Mouse (Mus musculus) forebrain, embryonic 15.5 days (tissue): ENCODE results near the gene Olfr1322. TPM values are rescaled to one million over a fixed set of nuclear protein-coding genes. Genes with fewer than 3 reads are reported as not detected.
A peak's percentile ranks its signal among the peaks of the same experiment; 100 is the strongest.

Experiments
- ATAC-seq: fragments of 200-750 bp; cut with Nextera tagmentation; replicated peaks from 2 replicates; pipeline ENCODE4 v1.8.0; 2017; ENCODE audit warnings: mild to moderate bottlenecking, moderate TSS enrichment, moderate library complexity
- H3K27ac ChIP-seq: fragments of 300-500 bp; sonication (generic); replicated peaks from 2 replicates; pipeline ENCODE4 v1.5.1; 2015; ENCODE audit warnings: mild to moderate bottlenecking, inconsistent platforms
- H3K27me3 ChIP-seq: fragments of 300-500 bp; sonication (generic); 2 replicates; pipeline ENCODE4 v1.6.1; 2015; ENCODE audit warnings: inconsistent platforms
- H3K36me3 ChIP-seq: fragments of 300-500 bp; sonication (generic); 2 replicates; pipeline ENCODE4 v1.6.1; 2015; ENCODE audit warnings: mild to moderate bottlenecking, inconsistent platforms
- H3K4me1 ChIP-seq: fragments of 300-500 bp; sonication (generic); 2 replicates; pipeline ENCODE4 v1.6.1; 2015; ENCODE audit warnings: inconsistent platforms
- H3K4me2 ChIP-seq: fragments of 300-500 bp; sonication (generic); replicated peaks from 2 replicates; pipeline ENCODE4 v1.6.1; 2015; ENCODE audit warnings: mild to moderate bottlenecking, inconsistent platforms
- H3K4me3 ChIP-seq: fragments of 300-500 bp; sonication (generic); 2 replicates; pipeline ENCODE4 v1.5.1; 2015; ENCODE audit warnings: mild to moderate bottlenecking, inconsistent platforms
- H3K9ac ChIP-seq: fragments of 300-500 bp; sonication (generic); replicated peaks from 2 replicates; pipeline ENCODE4 v1.6.1; 2015; ENCODE audit warnings: mild to moderate bottlenecking, inconsistent platforms
- H3K9me3 ChIP-seq: fragments of 300-500 bp; sonication (generic); 2 replicates; pipeline ENCODE4 v1.6.1; 2016; ENCODE audit warnings: inconsistent platforms
- WGBS: fragments of 180-500 bp; shearing (Covaris S2); methylation state at CpG from one replicate; pipeline ENCODE4 v1.1.7; 2015; ENCODE audit warnings: mixed read lengths; 5-methylcytosine and 5-hydroxymethylcytosine counted together
- polyA plus RNA-seq: library from polyadenylated mRNA; unstranded; fragments of >200 nt; fragmentation: Nextera tagmentation; extraction: Ambion mirVana; gene quantifications from 2 replicates; pipeline ENCODE4 v1.2.1, GENCODE M21; 2015

Gene Olfr1322
- polyA plus RNA-seq: not detected in 2 replicates

DNA sequence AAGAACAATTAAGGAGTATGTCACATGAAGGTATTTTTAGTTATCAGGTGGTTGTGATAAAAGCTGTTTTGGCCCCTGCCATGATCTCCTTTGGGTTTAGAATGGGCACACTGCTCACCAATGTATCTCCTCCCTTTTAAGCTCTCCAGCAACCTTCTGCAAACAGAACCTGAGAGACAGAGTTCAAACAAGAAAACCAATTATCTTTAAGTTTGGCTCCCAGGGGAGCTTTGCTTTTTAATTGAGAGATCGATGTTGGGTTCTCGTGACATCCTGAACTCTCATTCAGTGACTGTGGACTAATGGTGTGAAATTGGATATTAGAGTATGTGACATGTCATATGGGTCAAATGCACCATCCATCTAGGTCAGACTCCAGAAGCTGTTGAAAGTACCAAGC is at the start of gene Olfr1322:
Gene Olfr1322 (minus strand): TSS at position 101 of the 400 bp plus-strand sequence.
- no peak within 1 kb of the TSS for H3K4me3 ChIP-seq
- 81% methylated on average over 2 of the region's 2 CpGs for WGBS
- H3K36me3 ChIP-seq: no peaks in the 10 kb centered on the region
- H3K27me3 ChIP-seq: no peaks in the 10 kb centered on the region
- no peak within 1 kb of the TSS for H3K9ac ChIP-seq
- no peaks in the 10 kb centered on the region for H3K9me3 ChIP-seq
- no peaks in the 10 kb centered on the region for H3K4me1 ChIP-seq
- no peak within 1 kb of the TSS for H3K27ac ChIP-seq
- ATAC-seq: no peak
- H3K4me2 ChIP-seq: no peak within 1 kb of the TSS

DNA sequence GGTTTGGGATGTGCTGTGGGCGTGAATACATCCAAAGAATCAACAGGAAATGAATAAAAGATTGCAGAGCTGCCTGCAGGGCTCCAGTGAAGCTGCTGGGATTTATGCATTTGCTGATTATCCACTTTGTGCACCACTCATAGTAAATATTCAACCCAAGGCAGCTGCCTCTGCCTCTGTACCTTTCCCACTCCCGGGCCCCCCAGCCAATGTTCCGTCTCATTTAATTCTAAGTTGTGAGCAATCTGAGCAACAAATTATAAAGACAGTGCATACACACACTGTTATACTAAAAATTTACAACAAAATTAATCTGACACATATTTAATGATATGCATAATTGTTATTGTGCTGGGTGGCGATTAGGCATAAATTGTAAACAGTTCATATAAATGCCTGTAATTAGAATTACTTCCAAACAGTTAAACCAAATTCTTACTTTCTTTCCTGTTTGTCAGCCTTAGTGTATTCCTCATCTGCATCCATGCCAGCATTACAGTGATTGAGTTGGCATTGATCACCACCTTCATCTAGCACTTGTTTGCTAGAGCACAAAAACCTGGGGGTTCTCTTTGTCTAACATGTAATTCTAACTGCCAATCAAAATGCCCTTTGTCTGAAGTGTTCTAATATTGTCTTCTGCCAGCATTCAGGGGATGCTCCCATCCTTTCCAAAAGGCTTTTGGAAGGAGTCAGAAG is 13.5 kb downstream of the Olfr1322 start:
- 63% methylated on average over 4 of the region's 4 CpGs for WGBS
- no peak overlapping the region for H3K9ac ChIP-seq
- ATAC-seq: peak; percentile 84
- no peaks in the 10 kb centered on the region for H3K9me3 ChIP-seq
- no peaks in the 10 kb centered on the region for H3K27me3 ChIP-seq
- no peak overlapping the region for H3K4me2 ChIP-seq
- no peaks in the 10 kb centered on the region for H3K36me3 ChIP-seq
- H3K4me3 ChIP-seq: no peak overlapping the region
- H3K4me1 ChIP-seq: no peaks in the 10 kb centered on the region
- H3K27ac ChIP-seq: no peak overlapping the region

Other genes starting within 250 kb of the Olfr1322 start
- not detected in 2 replicates for gene Olfr1320, start 219.2 kb downstream of the Olfr1322 start, polyA plus RNA-seq
- gene Olfr1321, start 156.4 kb downstream of the Olfr1322 start, polyA plus RNA-seq: not detected in 2 replicates
- gene Igsf1, start 93.7 kb downstream of the Olfr1322 start, polyA plus RNA-seq: 3.8 and 5.2 TPM in 2 replicates
- gene Olfr1323, start 127.9 kb upstream of the Olfr1322 start, polyA plus RNA-seq: not detected in 2 replicates